Mouse (Mus musculus): ENCODE measurements around the gene Fbxo46. TPM values are rescaled to one million over a fixed set of nuclear protein-coding genes. Genes with fewer than 3 reads are reported as not detected.

The Fbxo46 gene
- total and polyA plus RNA-seq, 3 experiments: 10.1 to 13.7 TPM; not detected in 1

GRCm38 (mm10) chr7:19082171-19082570 is 37.5 kb upstream of the Fbxo46 start:
- no peak for TF ChIP-seq POLR2AphosphoS5 (IDR thresholded peaks at IDR 0.05; ENCODE audit: borderline replicate concordance, low read depth, low read length)
- no peak for TF ChIP-seq POLR2A (IDR thresholded peaks at IDR 0.05; ENCODE audit: control insufficient read depth in 1 of 2, insufficient read depth in 1 of 2, low read depth in 1 of 2, low read length in 2 of 2, poor library complexity in 1 of 2)
- TF ChIP-seq TCF12 (IDR thresholded peaks at IDR 0.05; ENCODE audit: low read depth, low read length): no peak
- no peak for TF ChIP-seq ETS1 (IDR thresholded peaks at IDR 0.05; ENCODE audit: low read depth, low read length)
- no peak for TF ChIP-seq MAX (IDR thresholded peaks at IDR 0.05; ENCODE audit: low read length)
- TF ChIP-seq MEF2A (IDR thresholded peaks at IDR 0.05; ENCODE audit: extremely low read depth, insufficient replicate concordance, low read depth, low read length, poor library complexity, severe bottlenecking): no peak
- no peak for TF ChIP-seq SIN3A (IDR thresholded peaks at IDR 0.05; ENCODE audit: low read length)
- no peak for TF ChIP-seq CHD2 (IDR thresholded peaks at IDR 0.05; ENCODE audit: low read length)
- TF ChIP-seq MXI1 (IDR thresholded peaks at IDR 0.05; ENCODE audit: low read depth, low read length): no peak
- no peak for TF ChIP-seq NRF1 (IDR thresholded peaks at IDR 0.05; ENCODE audit: insufficient read depth, low read depth, low read length, poor library complexity, severe bottlenecking)
- no peak for TF ChIP-seq E2F4 (IDR thresholded peaks at IDR 0.05; ENCODE audit: borderline replicate concordance, low read depth, low read length)
- no peak for TF ChIP-seq MYC (IDR thresholded peaks at IDR 0.05; ENCODE audit: low read depth, low read length)
- no peak for TF ChIP-seq RAD21 (IDR thresholded peaks at IDR 0.05; ENCODE audit: low read depth, low read length)
- no peak for TF ChIP-seq TAL1 (IDR thresholded peaks at IDR 0.05; ENCODE audit: low read length)
- no peak overlapping the region for H3K4me3 ChIP-seq (ENCODE audit: control insufficient read depth in 1 of 2, insufficient read depth in 1 of 2, low read depth in 2 of 2, low read length in 2 of 2)
- peaks cover 0 to 20% of the 10 kb centered on the region in 2 experiments; a peak in 2 of 4 replicates for H3K36me3 ChIP-seq (ENCODE audit: control insufficient read depth in 1 of 2, insufficient read depth in 2 of 2, low read length in 2 of 2)
- no peaks in the 10 kb centered on the region for H3K27me3 ChIP-seq (ENCODE audit: control insufficient read depth in 1 of 2, insufficient read depth in 2 of 2, low read length in 2 of 2)
- H3K9me3 ChIP-seq (replicated peaks; ENCODE audit: insufficient read depth, low read length): no peaks in the 10 kb centered on the region
- no peak overlapping the region for H3K9ac ChIP-seq (ENCODE audit: control insufficient read depth, low read depth, low read length, poor library complexity, severe bottlenecking)
- DNase-seq (ENCODE audit: low read depth, low spot score): no peak
- no peaks in the 10 kb centered on the region; the same call in 1 of the 2 replicates for H3K79me2 ChIP-seq (ENCODE audit: control insufficient read depth, insufficient read depth, low read length, poor library complexity)
- H3K4me1 ChIP-seq (ENCODE audit: control insufficient read depth in 1 of 2, insufficient read depth in 2 of 2, low read length in 2 of 2): peaks cover 9 to 24% of the 10 kb centered on the region in 2 experiments
- no peak overlapping the region for H3K27ac ChIP-seq (ENCODE audit: control insufficient read depth, low read depth, low read length)

GRCm38 (mm10) chr7:19083096-19083495 is 36.6 kb upstream of the Fbxo46 start:
- Histone ChIP-seq H3K4me1 (ENCODE audit: control insufficient read depth in 1 of 2, insufficient read depth in 2 of 2, low read length in 2 of 2) (peaks cover 5 to 16% of the 10 kb centered on the region in 2 experiments), H3K9ac (ENCODE audit: control insufficient read depth, low read depth, low read length, poor library complexity, severe bottlenecking) (no peak overlapping the region), H3K4me3 (ENCODE audit: control insufficient read depth in 1 of 2, insufficient read depth in 1 of 2, low read depth in 2 of 2, low read length in 2 of 2) (no peak overlapping the region), H3K27me3 (ENCODE audit: control insufficient read depth in 1 of 2, insufficient read depth in 2 of 2, low read length in 2 of 2) (no peaks in the 10 kb centered on the region), H3K27ac (ENCODE audit: control insufficient read depth, low read depth, low read length) (no peak overlapping the region), H3K9me3 (replicated peaks; ENCODE audit: insufficient read depth, low read length) (no peaks in the 10 kb centered on the region), H3K79me2 (ENCODE audit: control insufficient read depth, insufficient read depth, low read length, poor library complexity) (no peaks in the 10 kb centered on the region; the same call in 1 of the 2 replicates), H3K36me3 (ENCODE audit: control insufficient read depth in 1 of 2, insufficient read depth in 2 of 2, low read length in 2 of 2) (peaks cover 0 to 13% of the 10 kb centered on the region in 2 experiments; a peak in 2 of 4 replicates)
- no peak for TF ChIP-seq SMC3 (IDR thresholded peaks at IDR 0.05; ENCODE audit: low read depth, low read length)
- TF ChIP-seq KAT2A (conservative IDR thresholded peaks at IDR 0.05; ENCODE audit: low read depth, low read length): no peak
- TF ChIP-seq BHLHE40 (IDR thresholded peaks at IDR 0.05; ENCODE audit: borderline replicate concordance, low read depth, low read length): no peak
- TF ChIP-seq MAFK (IDR thresholded peaks at IDR 0.05; ENCODE audit: borderline replicate concordance, low read depth, low read length): no peak
- no peak for TF ChIP-seq NRF1 (IDR thresholded peaks at IDR 0.05; ENCODE audit: insufficient read depth, low read depth, low read length, poor library complexity, severe bottlenecking)
- no peak for TF ChIP-seq ZC3H11A (IDR thresholded peaks at IDR 0.05; ENCODE audit: low read depth, low read length)
- no peak for TF ChIP-seq ZNF384 (IDR thresholded peaks at IDR 0.05; ENCODE audit: low read depth, low read length)
- no peak for TF ChIP-seq MEF2A (IDR thresholded peaks at IDR 0.05; ENCODE audit: extremely low read depth, insufficient replicate concordance, low read depth, low read length, poor library complexity, severe bottlenecking)
- no peak for TF ChIP-seq HCFC1 (IDR thresholded peaks at IDR 0.05; ENCODE audit: low read depth, low read length)
- DNase-seq (ENCODE audit: low read depth, low spot score): no peak
